Mouse (Mus musculus) liver, adult (tissue): ENCODE data around the gene Tram2.

ENCODE experiments used
- GATA4 ChIP-seq: IDR thresholded peaks from 2 replicates; pipeline ENCODE4 v1.6.1; 2014; ENCODE audit warnings: mild to moderate bottlenecking, low read length; ENCODE audit not compliant: insufficient replicate concordance

Gene Tram2

DNA sequence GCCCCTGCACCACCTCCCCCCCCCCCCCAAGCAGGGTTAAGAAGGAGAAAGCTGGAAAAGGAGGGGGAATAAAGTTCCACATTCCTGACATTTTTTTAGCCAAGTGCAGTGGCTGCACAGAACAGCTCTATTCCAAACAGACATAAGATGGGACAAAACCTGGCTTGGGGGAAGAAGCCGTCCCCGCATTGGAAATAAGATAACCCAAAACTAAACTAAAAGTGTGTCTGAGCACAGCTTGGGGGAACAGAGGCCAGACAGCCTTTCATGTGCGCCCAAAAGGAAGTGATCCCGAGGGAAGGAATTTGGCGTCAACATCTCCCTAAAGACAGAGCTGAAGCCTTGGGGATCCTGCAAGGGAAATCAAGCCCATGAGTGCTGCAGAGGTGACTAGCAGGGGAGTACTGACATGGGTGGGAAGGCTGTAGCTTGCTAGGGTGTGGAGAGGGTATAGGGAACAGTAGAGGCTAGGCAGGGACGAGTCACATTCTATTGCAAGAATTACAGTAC, 3.0 kb downstream of the Tram2 start:
- no peak for TF ChIP-seq GATA4

DNA sequence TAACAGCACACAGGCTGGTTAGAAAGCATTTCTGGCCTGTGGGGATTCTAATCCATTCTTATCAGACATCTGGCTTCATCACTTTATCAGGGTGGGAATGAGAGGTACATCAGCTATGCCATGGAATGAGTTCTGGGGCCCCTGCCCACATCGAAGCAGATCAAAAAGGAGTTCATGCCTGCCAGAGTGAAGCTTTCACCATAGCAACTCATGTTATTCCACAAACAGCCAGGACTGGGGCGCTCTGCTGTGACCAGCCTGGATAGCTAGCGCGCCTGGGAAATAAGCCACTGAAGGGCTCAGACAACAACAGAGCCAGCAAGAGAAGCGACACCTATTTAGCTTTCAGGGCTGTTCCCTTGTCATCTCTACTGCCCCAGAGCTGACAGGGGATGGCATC, 4.8 kb downstream of the Tram2 start:
- TF ChIP-seq GATA4 = no peak

DNA sequence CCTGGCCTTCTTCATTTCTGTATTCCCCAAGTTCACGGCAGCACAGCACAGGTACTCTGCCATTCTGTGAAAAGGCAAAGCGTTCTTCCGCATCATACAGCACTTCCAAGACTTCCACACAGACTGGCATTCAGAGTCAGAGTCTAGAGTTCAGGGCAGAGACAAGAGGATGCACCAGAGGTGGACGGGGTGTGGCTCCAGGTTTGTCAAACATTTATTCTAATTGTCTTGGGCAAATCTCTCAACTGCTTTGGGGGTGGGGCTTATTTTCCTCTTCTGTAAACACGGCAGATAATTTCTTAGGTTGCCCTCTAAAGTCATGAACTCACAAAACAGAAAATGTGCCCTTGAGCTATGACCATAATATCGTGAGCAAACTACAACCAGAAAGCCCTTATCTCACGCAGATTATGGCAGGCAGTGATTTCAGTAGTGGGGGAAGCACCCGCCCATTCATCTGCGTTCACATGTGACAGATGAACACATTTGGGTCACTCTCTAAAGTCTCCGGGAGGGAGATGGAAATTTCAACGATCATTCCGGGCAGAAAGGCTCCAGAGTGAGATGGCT, 6.1 kb downstream of the Tram2 start:
- peak; percentile 18; the same call in 1 of the 2 replicates for TF ChIP-seq GATA4

DNA sequence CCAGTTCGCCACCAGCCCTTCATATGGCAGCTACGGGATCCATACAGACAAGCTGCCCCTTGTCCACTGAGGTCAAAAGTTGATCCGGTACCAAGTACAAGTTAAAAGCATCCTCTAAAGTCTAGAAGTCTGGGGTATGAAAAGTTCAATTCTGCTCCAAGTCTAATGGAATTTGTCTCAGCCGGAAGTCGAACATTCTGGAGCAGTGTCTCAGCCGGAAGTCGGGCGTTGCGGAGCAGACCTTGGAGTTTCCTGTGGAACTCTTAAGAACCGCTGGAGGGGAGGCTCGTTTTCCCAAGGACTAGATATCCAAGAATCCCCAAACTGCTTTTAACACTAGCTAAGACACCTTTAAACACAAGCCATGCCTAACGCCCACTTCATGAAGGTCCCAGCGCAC, 8.4 kb downstream of the Tram2 start:
- 0 out of 2 replicates have a peak, but pooled peaks have one; percentile 21 for TF ChIP-seq GATA4

DNA sequence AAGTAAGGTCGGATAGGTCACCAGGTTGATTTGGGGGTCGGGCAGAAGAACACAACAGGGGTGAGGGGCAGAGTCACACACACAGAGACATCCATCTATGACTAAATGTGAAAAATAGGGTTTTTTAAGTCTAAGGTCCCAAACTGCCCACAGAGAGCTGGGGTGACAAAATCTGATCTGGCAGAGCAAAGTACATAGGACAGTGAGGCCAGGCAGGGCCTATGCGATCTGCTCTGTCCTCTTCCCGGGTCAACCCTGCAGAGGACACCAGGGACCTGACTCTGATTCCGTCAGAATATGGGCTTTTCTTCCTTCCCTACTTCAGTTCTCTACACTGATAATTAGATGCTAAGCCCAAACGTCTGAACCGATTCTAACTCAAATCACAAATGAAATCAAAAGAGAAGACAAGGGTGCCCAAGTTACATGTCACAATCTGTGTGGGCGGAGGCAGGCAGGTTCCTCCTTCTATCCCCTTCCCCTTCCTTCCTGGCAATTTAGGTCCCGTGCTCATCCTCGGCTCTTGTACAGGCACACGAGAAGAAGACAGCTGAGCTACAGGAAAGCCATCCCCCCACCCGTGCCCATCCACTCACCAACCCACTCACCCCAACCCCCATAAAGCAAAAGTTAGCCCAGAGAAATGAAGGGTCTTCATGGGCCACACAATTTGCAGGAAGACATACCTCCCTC, 9.1 kb downstream of the Tram2 start:
- TF ChIP-seq GATA4 = no peak

DNA sequence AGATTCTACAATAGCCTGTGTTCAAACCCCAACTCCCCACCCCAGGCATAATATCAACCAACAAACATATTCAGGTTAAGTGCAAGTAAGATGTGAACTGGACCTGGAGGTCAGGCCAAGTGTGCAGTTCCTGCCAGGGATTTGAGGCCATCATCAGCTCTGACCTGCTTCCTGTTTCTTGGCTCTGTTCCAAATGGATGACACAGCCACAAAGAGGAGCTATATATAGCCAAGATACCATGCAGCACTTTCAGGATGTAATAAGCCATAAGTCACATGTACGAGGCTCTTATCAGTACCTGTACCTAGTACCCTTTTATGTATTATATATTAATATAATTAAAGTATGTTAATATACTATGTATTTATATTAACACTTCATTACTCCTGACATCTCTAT, 10.5 kb downstream of the Tram2 start:
- TF ChIP-seq GATA4 = no peak

DNA sequence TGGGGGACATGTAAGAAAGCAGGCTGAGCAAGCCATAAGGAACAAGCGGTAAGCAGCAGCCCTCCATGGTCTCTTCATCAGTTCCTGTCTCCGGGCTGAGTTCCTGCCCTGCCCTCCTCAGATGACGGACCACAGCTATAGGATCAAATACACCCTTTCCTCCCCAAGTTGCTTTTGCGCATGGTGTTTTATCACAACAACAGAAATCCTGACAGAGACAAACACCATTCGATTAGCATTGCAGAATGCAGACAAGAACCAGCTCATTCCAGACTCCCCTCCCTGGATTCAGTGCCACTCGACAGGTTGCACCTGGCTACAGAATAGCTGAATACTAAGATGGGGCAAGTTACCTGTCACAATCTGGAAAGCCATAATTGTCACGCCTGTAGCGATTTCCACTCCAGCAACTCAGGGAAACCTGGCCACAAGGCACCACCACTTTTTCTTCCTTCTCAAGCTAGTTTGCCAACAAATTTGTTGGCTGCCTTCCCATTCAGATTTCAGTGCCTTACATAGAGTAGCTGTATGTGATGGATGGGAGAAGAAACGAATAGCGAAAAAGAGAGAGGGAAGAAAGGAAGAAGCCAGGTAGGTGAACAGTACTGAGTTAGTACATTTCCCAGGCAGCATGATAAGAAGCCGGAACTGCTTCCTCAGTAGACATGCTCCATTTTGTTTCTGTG, 11.3 kb downstream of the Tram2 start:
- no peak for TF ChIP-seq GATA4

DNA sequence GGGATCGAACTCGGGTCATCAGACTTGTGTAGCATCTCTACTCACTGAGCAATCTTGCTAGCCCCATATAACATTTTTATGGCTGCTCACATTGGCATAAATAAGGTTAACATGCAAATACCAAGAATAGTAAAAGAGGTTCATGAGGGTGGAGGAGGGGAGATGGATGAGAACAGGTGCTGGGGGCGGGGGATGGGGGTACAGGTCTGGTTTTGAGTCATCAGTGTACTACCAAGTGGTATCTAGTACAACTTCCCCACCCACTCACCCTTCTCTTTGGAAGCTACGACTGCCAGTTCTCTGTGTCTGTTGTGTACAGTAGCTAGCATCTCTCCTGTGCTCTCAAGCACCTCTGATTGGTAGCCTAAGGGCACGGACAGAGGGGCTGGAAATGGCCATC, 14.9 kb downstream of the Tram2 start:
- TF ChIP-seq GATA4 = no peak

DNA sequence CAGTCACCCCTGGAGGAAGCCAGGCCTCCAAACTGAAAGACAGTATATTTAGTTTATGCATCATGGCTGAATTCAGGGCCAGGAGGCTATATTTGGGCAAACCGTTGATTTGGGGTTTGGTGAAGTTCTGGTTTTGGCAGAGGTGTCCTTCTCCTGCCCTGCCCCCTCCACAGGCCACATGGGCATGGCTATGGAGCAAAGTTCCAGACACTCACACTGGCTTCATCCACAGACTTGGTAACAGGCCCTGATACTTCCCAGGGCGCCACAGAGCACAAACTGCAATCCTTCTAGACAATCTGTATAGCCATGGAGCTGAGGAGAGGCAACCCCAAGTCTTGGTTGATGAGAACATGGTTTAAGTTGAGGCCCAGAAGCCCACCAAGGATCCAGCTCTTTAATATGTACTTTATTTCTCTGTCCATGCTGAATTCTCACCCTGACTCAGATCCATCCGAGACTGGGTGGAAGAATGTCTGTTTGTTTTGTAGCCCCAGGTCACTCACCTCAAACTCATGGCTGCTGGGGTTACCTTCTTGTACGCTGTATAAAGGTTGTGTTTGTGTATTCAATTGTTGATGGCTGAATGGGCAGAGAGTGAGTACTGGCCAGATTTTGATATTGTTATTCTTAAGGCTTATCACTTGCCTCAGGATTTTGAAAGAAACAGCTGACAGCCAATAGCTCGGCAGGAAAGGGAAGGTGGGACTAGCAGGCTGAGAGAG, 19.5 kb downstream of the Tram2 start:
- TF ChIP-seq GATA4 = no peak

DNA sequence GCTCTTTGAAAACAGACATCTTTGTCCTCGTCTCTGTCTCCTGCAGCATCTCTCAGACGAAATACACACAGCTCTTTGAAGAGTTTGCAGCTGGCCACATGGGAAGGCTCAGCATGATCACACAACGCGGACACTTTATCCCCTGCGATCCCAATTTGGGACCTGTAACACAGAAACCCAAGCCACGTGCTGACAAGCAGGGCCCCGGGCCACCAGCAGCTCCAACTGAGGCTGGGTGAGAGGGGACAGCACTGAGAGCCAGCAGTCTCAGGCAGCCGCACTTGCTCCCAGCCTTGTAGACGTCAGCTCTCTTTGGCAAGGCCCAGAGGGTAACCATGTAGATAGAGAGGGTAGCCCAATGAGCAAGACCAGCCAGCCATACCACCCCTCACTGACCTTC, 26.0 kb downstream of the Tram2 start:
- TF ChIP-seq GATA4 = no peak

DNA sequence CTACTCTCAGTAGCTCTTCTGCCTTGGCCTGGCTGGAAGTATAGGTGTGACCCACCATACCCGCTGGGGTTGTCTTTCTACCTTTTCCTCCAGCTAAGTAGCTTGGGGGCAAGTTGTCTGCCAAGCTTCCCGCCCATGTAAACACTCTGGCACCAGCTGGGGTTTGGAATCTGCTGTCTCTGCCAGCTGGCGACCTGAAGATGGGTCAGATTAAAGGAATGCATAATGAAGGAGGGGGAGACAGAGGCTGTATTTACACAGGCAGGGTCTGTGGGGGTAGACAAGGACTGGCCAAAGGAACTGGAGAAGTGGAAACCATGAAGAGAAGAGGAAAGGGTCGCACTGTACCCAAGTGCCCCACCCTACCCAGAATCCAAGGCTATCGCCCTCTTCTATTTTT, 26.4 kb downstream of the Tram2 start:
- no peak for TF ChIP-seq GATA4

DNA sequence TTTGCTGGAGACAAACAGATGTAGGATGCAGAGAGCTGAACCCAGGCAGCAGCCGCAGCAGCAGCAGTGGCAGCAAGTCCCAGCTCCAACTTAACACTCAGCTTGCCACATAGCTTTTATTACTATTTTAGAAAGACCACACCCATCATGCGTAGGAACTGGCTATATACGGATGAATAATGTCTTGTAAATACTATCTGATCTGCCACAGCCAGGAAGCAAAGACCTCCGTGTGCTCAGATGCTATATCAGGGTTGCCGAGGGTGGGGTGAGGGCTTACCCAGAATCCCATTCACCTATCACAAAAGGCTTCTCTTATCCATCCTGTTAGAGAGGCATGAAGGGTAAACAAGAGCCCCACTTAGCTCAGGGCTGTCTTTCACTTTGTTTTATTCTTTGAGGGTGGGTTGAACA, 26.9 kb downstream of the Tram2 start:
- no peak for TF ChIP-seq GATA4

DNA sequence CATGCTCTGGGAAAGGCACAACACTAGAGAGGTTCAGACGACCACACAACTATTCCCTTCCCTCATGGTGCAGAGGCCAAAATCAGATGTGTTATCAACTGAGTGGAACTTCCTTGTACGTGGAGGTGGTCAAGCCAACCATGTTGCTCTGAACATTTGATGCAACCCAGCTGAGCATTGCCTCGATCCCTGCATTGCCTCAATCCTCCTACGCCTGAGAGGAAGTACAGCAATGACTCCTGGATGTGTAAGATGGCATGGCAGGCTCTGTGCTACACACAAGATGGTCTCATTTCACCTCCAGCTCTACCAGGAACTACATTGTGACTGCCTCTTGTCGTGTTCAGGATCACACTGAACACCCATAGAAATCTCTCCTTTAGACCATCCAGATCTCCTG, 30.0 kb downstream of the Tram2 start:
- TF ChIP-seq GATA4 = no peak

DNA sequence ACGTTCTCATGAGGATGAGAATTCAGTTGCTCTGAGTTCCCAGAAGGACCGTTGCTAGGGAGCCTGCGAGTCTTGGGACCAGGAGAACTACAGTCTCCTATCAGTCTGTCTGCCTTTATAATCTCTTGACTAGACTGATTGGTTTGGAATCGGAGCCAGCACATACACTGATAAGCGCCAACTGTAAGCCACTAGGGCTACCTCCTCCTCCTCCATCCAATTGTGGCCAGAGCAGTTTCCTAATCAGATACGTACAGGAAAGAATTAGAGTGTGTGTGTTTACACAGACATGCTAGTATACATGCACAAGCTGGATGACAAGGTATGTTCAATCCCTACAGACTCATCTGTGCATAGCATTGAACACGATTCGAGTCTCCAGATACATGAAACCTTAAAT, 30.6 kb downstream of the Tram2 start:
- no peak for TF ChIP-seq GATA4

DNA sequence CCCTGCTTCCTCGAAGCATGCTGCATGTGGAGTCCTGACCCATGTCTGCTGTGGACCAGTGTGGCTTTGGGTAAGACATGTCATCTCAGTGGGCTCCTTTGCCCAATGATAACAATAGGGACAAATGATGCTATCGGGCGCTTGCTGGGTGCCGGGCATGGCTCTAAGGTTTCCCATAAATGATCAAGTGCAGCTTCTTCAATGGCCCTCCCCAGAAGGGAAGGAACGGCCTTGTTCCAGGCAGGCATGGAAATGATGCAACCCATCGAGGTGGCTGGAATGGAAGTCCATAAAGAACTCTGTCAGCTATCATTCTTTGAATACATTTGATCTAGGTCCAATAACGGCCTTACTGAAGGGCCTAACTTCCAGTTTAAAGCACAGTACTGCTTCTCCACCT, 36.6 kb downstream of the Tram2 start:
- no peak for TF ChIP-seq GATA4

DNA sequence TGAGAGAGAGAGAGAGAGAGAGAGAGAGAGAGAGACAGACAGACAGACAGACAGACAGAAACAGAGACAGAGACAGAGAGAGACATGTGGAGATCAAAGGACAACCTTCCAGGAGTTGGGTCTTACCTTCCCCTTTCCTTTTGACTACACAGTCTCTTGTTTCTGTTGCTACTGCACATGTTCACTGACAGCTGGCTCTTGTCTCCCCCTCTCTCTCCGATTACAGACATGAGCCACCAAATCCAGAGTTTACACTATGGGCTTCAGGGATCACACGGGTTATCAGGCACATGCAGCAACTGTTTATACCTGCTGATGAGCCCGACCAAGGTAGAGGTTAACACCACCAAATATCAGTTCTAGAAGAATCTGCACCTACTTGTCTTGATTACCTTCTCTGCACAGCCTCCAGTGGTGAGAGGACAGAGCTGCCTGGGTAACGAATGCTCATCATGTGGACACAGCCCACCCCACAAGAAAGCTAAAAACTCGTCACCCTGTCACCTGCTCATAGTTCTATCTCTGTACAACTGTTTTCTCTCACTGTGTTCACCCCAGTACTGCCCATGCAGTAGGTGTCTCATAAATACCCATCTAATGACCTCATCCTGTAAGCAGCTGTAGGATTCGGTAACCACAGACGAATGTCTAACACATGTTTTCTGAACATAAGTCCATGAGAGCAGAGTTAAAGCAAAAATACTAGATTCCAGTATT, 38.3 kb downstream of the Tram2 start:
- TF ChIP-seq GATA4 = no peak

DNA sequence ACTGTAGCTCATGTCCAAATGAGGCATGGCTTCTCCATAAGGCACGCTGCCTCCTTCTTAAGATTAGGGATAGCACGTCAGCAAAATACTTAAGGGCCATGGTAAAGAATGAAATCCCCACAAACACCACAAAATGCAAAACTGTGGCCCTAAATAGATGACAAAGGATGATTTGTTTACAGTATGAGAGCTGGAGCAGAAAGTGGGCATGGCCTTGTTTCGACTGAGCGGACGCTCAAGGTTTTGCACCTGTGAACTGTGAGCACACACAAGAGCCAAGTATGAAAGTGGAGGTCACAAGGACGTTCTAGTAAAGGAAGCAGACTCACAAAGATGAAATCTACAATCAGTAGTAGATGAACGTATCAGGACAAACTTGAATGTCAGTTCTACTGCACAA, 38.9 kb downstream of the Tram2 start:
- no peak for TF ChIP-seq GATA4
